Mouse (Mus musculus) embryonic facial prominence, embryonic 10.5 days (tissue): ENCODE data around the gene Rab8b. TPM values are rescaled to one million over a fixed set of nuclear protein-coding genes. Genes with fewer than 3 reads are reported as not detected.
A peak's percentile ranks its signal among the peaks of the same experiment; 100 is the strongest.

Source experiments
- DNase-seq: peaks from one replicate; pipeline ENCODE4 v3.0.0-alpha.2; 2017; ENCODE audit warnings: low spot score
- H3K27ac ChIP-seq: fragments of 300-500 bp; sonication (generic); replicated peaks from 2 replicates; pipeline ENCODE4 v1.5.1; 2016; ENCODE audit warnings: mild to moderate bottlenecking
- H3K27me3 ChIP-seq: fragments of 300-500 bp; sonication (generic); replicated peaks from 2 replicates; pipeline ENCODE4 v1.6.1; 2016; ENCODE audit warnings: low read depth, mild to moderate bottlenecking; ENCODE audit not compliant: poor library complexity, severe bottlenecking
- H3K36me3 ChIP-seq: fragments of 300-500 bp; sonication (generic); replicated peaks from 2 replicates; pipeline ENCODE4 v1.6.1; 2016; ENCODE audit warnings: mild to moderate bottlenecking, moderate library complexity
- H3K4me1 ChIP-seq: fragments of 300-500 bp; sonication (generic); 2 replicates; pipeline ENCODE4 v1.6.1; 2016
- H3K4me3 ChIP-seq: fragments of 300-500 bp; sonication (generic); 2 replicates; pipeline ENCODE4 v1.5.1; 2016; ENCODE audit warnings: mild to moderate bottlenecking, moderate library complexity
- H3K9me3 ChIP-seq: fragments of 300-500 bp; sonication (generic); 2 replicates; pipeline ENCODE4 v1.6.1; 2016; ENCODE audit warnings: mild to moderate bottlenecking
- WGBS: fragments of 180-500 bp; shearing (Covaris S2); methylation state at CpG from one replicate; pipeline ENCODE4 v1.1.7; 2016; 5-methylcytosine and 5-hydroxymethylcytosine counted together
- polyA plus RNA-seq: library from polyadenylated mRNA; unstranded; fragments of >200 nt; fragmentation: Nextera tagmentation; extraction: Ambion mirVana; gene quantifications from 2 replicates; pipeline ENCODE4 v1.2.1, GENCODE M21; 2016

The Rab8b gene
- polyA plus RNA-seq, 1 experiment from 2014 or later, result 21.4 TPM

DNA sequence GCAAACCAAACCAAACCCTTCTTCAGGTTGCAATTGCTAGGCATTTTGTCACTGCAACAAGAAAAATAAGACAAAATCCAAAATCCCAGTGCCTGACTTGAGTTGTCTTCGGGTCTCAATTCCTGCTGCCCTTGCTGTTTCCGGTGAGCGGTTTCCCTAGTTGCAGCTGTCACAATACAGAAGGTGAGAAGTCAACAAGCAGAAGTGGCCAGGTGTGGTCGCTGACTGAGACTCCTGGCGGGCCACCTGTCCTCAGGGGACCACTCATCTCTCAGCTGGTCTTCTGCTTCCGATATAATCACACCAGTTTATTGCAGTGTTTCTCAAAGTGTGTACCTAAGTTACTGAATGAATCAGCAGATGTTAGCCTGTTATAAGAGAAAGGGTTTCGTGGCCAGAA lies 10.9 kb upstream of the Rab8b start:
- H3K36me3 ChIP-seq, result no peaks in the 10 kb centered on the region
- no peak overlapping the region for H3K4me3 ChIP-seq
- DNase-seq, result no peak
- WGBS, result 64% methylated on average over 7 of the region's 7 CpGs
- H3K27ac ChIP-seq, result no peak overlapping the region
- no peaks in the 10 kb centered on the region for H3K9me3 ChIP-seq
- peaks cover 15% of the 10 kb centered on the region for H3K4me1 ChIP-seq
- H3K27me3 ChIP-seq, result no peaks in the 10 kb centered on the region

DNA sequence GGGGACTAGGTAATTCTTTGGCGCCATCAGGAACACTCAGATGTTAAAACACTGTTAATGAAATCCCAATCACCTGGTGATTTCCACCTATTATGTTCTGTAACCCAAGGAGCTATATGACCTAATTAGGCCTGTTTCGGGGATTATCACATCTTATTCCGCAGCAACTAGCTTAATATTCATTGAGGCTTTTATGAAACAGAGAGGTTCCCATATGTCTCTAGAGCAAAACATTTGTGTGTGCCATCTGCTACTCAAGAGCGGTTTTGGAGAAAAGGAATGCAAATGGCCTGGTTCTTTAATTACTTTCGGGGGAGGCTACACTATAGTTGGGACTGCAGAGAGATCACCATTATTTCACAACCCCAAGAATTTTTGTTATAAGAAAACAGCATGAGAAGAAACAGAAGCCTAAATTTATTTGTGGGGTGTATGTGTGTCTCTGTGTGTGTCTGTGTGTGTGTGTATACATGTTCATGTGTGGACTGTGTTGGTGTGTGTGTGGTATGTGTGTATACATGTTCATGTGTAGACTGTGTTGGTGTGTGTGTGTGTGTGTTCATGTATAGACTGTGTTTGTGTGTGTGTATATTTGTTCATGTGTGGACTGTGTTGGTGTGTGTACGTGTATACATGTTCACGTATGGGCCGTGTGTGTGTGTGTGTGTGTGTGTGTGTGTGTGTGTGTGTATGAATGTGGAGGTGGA lies 8.4 kb upstream of the Rab8b start:
- Histone ChIP-seq H3K9me3 (no peaks in the 10 kb centered on the region), H3K4me3 (no peak overlapping the region), H3K27me3 (no peaks in the 10 kb centered on the region), H3K4me1 (peaks cover 7% of the 10 kb centered on the region), H3K27ac (no peak overlapping the region), H3K36me3 (no peaks in the 10 kb centered on the region)
- no peak for DNase-seq
- 84% methylated on average over 8 of the region's 8 CpGs for WGBS

DNA sequence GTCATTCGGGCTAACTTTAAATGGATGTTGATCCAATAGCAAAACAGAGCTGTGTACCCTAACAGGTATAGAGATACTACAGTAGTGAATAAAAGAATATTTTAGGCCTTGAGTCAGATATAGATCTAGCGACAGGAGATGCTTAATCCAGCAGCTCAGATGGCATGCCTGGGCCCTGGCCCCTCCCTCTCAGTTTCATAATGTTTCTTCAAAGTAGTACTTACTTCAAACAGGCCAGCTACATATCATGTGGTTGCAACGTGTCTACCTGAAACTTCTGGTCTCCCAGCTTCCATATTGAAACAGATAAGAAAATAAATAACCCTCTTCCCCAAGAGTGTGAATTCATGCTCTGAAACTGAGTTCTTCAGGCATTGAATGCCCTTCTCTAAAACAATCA lies 6.4 kb upstream of the Rab8b start:
- Histone ChIP-seq H3K27ac (no peak overlapping the region), H3K36me3 (no peaks in the 10 kb centered on the region), H3K27me3 (peaks cover 3% of the 10 kb centered on the region; the same call in 1 of the 2 replicates), H3K4me1 (peaks cover 7% of the 10 kb centered on the region), H3K9me3 (no peaks in the 10 kb centered on the region), H3K4me3 (no peak overlapping the region)
- WGBS, result 78% methylated on average over 3 of the region's 3 CpGs
- DNase-seq, result no peak

DNA sequence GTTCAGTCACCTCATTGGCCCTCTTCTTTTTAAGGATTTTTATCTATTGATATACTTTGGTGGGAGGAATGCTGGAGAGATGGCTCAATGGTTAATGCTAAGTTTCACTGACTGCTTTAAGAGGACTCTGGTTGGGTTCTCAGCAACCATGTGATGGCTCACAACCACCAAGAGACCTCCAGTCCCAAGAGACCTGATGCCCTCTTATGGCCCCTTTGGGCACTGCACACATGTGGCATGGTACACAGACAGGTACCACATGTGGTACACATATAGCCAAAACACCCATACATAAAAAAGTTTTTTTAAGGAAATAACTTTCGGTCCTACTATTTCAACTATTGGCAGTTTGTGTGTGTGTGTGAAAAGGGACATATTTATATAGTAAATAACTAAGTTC lies 2.6 kb upstream of the Rab8b start:
- WGBS, result 92% methylated on average over 1 of the region's 1 CpGs
- H3K4me1 ChIP-seq, result peaks cover 20% of the 10 kb centered on the region
- no peak overlapping the region for H3K27ac ChIP-seq
- H3K27me3 ChIP-seq, result peaks cover 6% of the 10 kb centered on the region; the same call in 1 of the 2 replicates
- no peak overlapping the region for H3K4me3 ChIP-seq
- no peaks in the 10 kb centered on the region for H3K9me3 ChIP-seq
- no peak for DNase-seq
- peaks cover 3% of the 10 kb centered on the region; the same call in 1 of the 2 replicates for H3K36me3 ChIP-seq

DNA sequence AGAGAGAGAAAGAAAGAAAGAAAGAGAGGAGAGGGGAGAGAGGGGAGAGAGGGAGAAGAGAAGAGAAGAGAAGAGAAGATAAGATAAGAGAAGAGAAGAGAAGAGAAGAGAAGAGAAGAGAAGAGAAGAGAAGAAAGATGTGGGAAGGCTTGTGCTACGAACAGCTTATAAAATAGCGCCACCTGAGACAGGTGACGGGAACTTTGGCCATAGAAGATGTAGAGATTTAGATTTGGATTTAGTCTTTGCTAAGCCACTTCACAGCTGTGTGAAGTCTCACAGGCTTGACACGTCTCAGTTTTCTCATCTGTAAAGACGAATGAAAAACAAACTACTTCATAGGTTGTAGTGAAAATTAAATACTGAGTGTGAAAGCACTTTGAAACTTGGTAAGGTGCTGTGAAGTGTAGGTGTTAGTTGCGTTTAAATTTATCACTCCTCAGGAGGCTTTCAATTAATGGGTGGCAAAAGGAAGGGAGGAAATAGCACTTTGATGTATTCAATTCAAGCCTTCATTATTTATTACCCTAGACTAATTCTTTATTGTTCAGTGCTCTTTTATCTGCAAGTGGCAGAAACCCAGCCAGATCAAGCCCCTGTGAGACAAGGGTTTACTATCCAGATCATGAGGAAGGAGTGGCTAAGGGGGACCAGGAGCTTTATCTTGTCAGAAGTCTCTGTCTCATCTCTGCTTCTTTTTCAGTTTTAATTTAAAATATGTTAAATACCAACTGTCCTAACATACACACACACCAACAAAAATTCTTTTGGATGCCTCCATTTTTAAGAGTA lies 1.2 kb upstream of the Rab8b start:
- Histone ChIP-seq H3K4me3 (peak overlapping the region; percentile 97), H3K4me1 (peaks cover 33% of the 10 kb centered on the region), H3K27me3 (peaks cover 6% of the 10 kb centered on the region; the same call in 1 of the 2 replicates), H3K27ac (peak overlapping the region; percentile 95; the same call in 1 of the 2 replicates), H3K9me3 (no peaks in the 10 kb centered on the region), H3K36me3 (peaks cover 9% of the 10 kb centered on the region; the same call in 1 of the 2 replicates)
- no peak for DNase-seq
- 14% methylated on average over 6 of the region's 6 CpGs for WGBS

DNA sequence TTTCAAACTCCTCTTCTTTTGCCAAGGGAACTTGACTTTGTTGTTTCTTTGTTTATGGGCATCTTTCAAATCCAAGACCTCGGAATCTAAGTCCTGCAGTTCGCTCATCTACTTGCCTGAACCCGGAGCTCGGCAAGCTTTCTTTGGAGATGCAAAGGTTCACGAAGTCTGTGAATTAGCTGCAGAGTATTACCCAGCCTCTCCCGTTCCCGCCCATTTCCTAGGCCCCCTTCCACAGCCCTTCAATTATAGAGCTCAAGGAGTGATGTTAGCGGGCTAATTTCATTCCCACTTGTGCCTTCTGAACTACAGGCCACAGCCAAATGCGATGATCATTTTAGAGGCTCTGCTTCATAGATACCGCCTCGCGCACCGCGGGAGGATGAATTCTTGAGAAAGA lies 494 bp upstream of the Rab8b start:
- Histone ChIP-seq H3K4me1 (peaks cover 40% of the 10 kb centered on the region), H3K36me3 (peaks cover 9% of the 10 kb centered on the region; the same call in 1 of the 2 replicates), H3K27me3 (peaks cover 6% of the 10 kb centered on the region; the same call in 1 of the 2 replicates), H3K27ac (peak overlapping the region; percentile 95), H3K9me3 (no peaks in the 10 kb centered on the region), H3K4me3 (peak overlapping the region; percentile 97)
- WGBS, result under 1% methylated on average over 14 of the region's 14 CpGs
- no peak for DNase-seq

DNA sequence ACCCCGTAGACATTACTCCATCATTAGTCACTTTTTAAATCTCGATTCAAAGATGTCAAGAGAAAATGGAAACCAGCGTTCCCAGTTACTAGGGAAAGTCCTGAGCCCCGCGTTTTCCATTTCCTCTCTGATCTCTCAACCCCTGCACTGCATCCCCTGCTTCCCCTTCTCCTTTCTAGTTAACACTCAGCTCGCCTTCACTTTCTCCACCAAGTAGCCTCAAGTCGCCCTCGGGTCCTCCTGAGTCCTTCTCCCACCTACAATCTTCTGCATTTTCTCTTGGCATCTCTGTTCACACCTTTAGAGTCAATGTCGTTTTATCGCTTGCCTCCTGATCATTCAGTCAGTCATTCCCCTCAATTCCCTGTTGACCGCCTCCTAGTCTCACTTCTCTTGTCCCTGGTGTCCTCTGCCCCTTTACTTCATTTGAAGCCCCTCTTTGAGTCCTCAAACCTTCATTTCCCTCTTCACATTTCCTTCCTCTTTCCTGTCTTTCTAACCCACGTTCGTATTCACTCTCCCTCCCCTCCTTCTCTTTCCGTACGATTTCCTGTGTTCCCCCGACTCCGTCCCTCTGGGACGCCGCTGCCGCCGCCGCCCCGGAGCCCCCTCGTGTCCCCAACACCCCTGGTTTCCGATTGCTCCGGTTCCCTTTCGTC lies 686 bp downstream of the Rab8b start:
- peak overlapping the region; percentile 97 for H3K4me3 ChIP-seq
- peaks cover 14% of the 10 kb centered on the region; the same call in 1 of the 2 replicates for H3K36me3 ChIP-seq
- peaks cover 6% of the 10 kb centered on the region; the same call in 1 of the 2 replicates for H3K27me3 ChIP-seq
- H3K4me1 ChIP-seq, result peaks cover 47% of the 10 kb centered on the region
- DNase-seq, result peak; percentile 22
- WGBS, result 2% methylated on average over 27 of the region's 27 CpGs
- H3K9me3 ChIP-seq, result no peaks in the 10 kb centered on the region
- H3K27ac ChIP-seq, result peak overlapping the region; percentile 95

DNA sequence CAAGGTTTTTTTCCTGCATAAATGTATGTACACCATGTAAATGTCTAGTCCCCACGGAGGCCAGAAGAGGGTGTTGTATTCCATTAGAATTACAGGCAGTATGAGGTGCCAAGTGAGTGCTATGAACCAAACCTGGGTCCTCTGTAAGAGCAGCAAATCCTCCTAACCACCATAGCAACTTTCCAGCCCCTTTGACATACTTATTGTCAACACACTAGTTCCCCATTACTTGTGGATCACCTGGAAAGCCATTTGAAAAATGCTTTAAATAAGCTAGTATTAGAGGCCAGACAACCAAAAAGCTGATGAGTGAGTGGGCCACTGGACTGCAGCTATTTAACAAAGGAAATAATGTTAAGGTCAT lies 1.6 kb downstream of the Rab8b start:
- 0 out of 2 replicates have a peak overlapping the region, but pooled peaks have one; percentile 97 for H3K4me3 ChIP-seq
- no peak overlapping the region for H3K27ac ChIP-seq
- H3K9me3 ChIP-seq, result no peaks in the 10 kb centered on the region
- H3K4me1 ChIP-seq, result peaks cover 50% of the 10 kb centered on the region
- DNase-seq, result no peak
- WGBS, result 73% methylated on average over 1 of the region's 1 CpGs
- peaks cover 6% of the 10 kb centered on the region; the same call in 1 of the 2 replicates for H3K27me3 ChIP-seq
- H3K36me3 ChIP-seq, result peaks cover 21% of the 10 kb centered on the region; the same call in 1 of the 2 replicates

DNA sequence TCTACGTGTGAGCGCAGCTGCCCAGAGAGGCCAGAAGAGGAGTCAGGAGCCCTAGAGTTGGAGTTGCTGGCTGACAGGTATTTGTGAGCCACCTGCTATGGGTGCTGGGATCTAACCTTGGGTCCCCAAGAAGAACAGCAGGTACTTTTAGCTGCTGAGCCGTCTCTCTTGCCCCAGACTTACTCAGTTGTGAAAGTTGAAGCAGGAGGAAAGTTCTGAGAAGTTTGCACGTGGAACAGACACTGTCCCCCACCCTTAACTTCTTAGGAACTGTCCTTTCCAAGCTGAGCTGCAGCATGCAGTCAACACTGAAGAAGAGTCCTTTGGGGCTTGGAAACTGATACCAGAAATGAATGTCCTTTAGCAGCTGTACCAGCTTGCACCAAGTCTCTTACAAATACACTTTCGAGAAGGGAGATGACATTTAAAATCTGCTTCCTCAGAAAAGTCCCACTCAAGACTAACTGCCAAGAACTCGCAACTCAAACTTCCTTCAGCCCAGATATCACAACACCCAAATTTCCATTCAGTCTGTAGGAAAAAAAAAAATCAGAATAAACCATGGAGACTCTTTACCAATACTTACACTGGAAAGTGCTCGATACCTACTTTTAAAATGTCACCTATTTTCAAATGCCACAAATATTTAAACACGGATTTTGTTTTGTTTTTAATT lies 2.1 kb downstream of the Rab8b start:
- H3K4me3 ChIP-seq, result no peak overlapping the region
- H3K27ac ChIP-seq, result no peak overlapping the region
- peaks cover 24% of the 10 kb centered on the region; the same call in 1 of the 2 replicates for H3K36me3 ChIP-seq
- peaks cover 6% of the 10 kb centered on the region; the same call in 1 of the 2 replicates for H3K27me3 ChIP-seq
- H3K9me3 ChIP-seq, result no peaks in the 10 kb centered on the region
- WGBS, result 91% methylated on average over 8 of the region's 8 CpGs
- DNase-seq, result no peak
- H3K4me1 ChIP-seq, result peaks cover 50% of the 10 kb centered on the region

DNA sequence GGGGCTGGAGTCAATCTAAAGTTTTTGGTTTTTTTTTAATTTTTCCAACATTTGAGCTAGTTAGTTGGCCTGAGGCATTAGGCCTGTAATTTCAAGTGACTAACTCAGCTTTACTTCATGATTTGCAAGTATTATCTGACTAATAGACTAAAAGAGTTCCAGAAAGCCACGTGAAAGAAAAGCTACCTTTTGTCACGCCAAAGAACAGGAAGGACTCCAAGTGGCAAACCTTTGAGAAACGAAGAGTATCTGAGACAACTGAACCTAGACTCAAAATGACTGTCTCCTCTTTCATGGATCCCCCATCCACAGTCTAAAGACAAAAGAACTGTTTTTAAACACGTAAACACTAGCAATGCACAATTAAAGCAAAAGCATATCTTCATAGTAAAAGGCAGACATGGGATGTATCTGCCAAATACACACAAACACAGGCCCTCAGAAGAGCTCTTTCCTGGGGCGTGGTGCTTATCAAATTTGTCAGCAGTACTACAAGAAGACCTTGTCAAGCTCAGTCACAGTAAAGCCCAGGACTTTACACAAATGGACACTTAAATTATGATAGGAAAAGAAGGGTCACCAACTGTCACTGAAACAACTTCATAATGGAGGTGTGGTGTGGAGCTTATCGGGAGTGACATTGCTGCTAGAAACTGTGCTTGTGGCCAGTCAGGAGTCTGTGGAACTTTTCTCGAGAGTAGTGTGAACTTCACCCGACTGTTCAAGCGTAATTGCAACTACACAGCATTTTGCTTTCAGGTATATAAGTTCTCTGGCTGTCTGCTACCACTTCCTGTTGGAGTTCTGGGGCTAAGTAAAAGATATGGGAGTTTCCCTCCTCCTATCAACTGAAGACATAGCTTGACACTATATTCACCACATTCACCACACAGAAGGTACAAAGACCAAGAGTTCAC lies 3.4 kb downstream of the Rab8b start:
- Histone ChIP-seq H3K4me3 (no peak overlapping the region), H3K27me3 (peaks cover 5% of the 10 kb centered on the region; the same call in 1 of the 2 replicates), H3K27ac (no peak overlapping the region), H3K4me1 (peaks cover 50% of the 10 kb centered on the region), H3K9me3 (no peaks in the 10 kb centered on the region), H3K36me3 (peaks cover 26% of the 10 kb centered on the region; the same call in 1 of the 2 replicates)
- 85% methylated on average over 9 of the region's 9 CpGs for WGBS
- no peak for DNase-seq

DNA sequence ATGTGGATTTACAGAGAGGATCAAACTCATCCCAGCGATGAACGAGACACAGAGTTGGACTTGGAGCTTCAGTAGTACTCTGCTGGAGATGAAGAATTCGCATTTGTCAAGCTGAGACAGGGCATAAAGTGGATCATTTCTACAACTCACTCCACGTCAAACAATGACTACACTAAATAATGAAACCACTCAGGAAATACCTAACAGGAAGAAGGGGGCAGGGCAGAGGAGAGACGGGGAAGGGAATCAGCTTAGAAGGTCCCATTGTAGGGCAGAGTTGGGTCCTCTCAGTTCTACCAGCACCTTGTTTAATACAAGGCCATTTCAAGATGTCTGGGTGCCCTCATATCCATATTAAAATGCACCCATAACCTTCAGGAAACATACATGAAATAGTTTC lies 4.1 kb downstream of the Rab8b start:
- WGBS, result 70% methylated on average over 5 of the region's 5 CpGs
- H3K27ac ChIP-seq, result no peak overlapping the region
- peaks cover 47% of the 10 kb centered on the region for H3K4me1 ChIP-seq
- H3K36me3 ChIP-seq, result peaks cover 31% of the 10 kb centered on the region
- DNase-seq, result no peak
- H3K27me3 ChIP-seq, result no peaks in the 10 kb centered on the region
- H3K4me3 ChIP-seq, result no peak overlapping the region; the same call in 1 of the 2 replicates
- no peaks in the 10 kb centered on the region for H3K9me3 ChIP-seq
